In genomic region chr12:43813559-43813958, GRCm38 (mm10) we compare ENCODE assay signal across 9 mouse cellular contexts.
DNase-seq lines count a peak whose midpoint lies in the region; ATAC-seq and TF ChIP-seq lines count a peak whose summit lies in the region.
"Had no signal": no experiment of that assay in that cellular context is flagged by ENCODE, and none has a peak within 500 bp of the region (broad histone marks: within the 10 kb centered on the region; RNA-seq: fewer than 3 reads in every experiment).

No protein-coding gene starts in this region.

- no peak overlapping the region for H3K4me2 ChIP-seq in intestine, postnatal 0 days (replicated peaks; ENCODE audit: low read depth)
- no peak overlapping the region for H3K4me2 ChIP-seq in intestine, embryonic 15.5 days (replicated peaks)

- no peaks in the 10 kb centered on the region for H3K36me3 ChIP-seq in intestine, postnatal 0 days (ENCODE audit: control insufficient read depth, insufficient read depth)
- H3K36me3 ChIP-seq in intestine, embryonic 15.5 days: no peaks in the 10 kb centered on the region

- no peaks in the 10 kb centered on the region for H3K9me3 ChIP-seq in intestine, postnatal 0 days (ENCODE audit: control insufficient read depth)
- no peaks in the 10 kb centered on the region for H3K9me3 ChIP-seq in intestine, embryonic 15.5 days

- H3K27ac ChIP-seq in intestine, postnatal 0 days (ENCODE audit: low read depth, low read length): no peak overlapping the region
- H3K27ac ChIP-seq in intestine, embryonic 15.5 days: no peak overlapping the region
- H3K27ac ChIP-seq: liver, embryonic 14.5 days had no signal

- DNase-seq in A20 (ENCODE audit: low read depth, low spot score) (peak; percentile 37), MN1 (ENCODE audit: low spot score) (peak; percentile 14), adipocyte (ENCODE audit: low spot score) (no peak)
- peak; percentile 17 for DNase-seq in layer of hippocampus, adult 9-10 months (ENCODE audit: low spot score)
- no peak for DNase-seq in spleen, adult 12 weeks (ENCODE audit: low spot score)

- no peak overlapping the region for H3K4me3 ChIP-seq in intestine, postnatal 0 days (ENCODE audit: low read depth, low read length)
- no peak overlapping the region for H3K4me3 ChIP-seq in intestine, embryonic 15.5 days (replicated peaks)

- no peak overlapping the region for H3K9ac ChIP-seq in intestine, postnatal 0 days (ENCODE audit: low read depth, low read length)
- no peak overlapping the region for H3K9ac ChIP-seq in intestine, embryonic 15.5 days
- H3K9ac ChIP-seq: liver, embryonic 14.5 days had no signal

- ATAC-seq in intestine, postnatal 0 days: no peak
- ATAC-seq in intestine, embryonic 15.5 days: no peak
- ATAC-seq in inflammation-experienced regulatory T-cells, adult 6 months: no peak

- WGBS in intestine, postnatal 0 days: 13% methylated on average over 3 of the region's 3 CpGs
- 17% methylated on average over 3 of the region's 3 CpGs for WGBS in intestine, embryonic 15.5 days

- no peaks in the 10 kb centered on the region for H3K27me3 ChIP-seq in intestine, postnatal 0 days (replicated peaks; ENCODE audit: control insufficient read depth, insufficient read depth, low read length)
- H3K27me3 ChIP-seq in intestine, embryonic 15.5 days (replicated peaks): no peaks in the 10 kb centered on the region

- no peaks in the 10 kb centered on the region for H3K4me1 ChIP-seq in intestine, postnatal 0 days (replicated peaks; ENCODE audit: control insufficient read depth, insufficient read depth, low read length)
- no peaks in the 10 kb centered on the region for H3K4me1 ChIP-seq in intestine, embryonic 15.5 days (replicated peaks)

- TF ChIP-seq CTCF in intestine, postnatal 0 days (IDR thresholded peaks at IDR 0.05; ENCODE audit: low read depth): peak; percentile 60

Comparison
In these comparisons a context has a peak if more than half of its experiments do, and no peak if none do; other contexts are left out.
1. DNase-seq: peak in A20 (single experiment), MN1 (single experiment) and layer of hippocampus, adult 9-10 months (single experiment); none in spleen, adult 12 weeks (single experiment) and adipocyte (single experiment).